Mouse (Mus musculus) MEL (cell line): ENCODE results near the gene Samhd1. TPM values are rescaled to one million over a fixed set of nuclear protein-coding genes. Genes with fewer than 3 reads are reported as not detected.

Experiments used
- DNase-seq: peaks from one replicate; pipeline ENCODE4 v3.0.0; 2011; ENCODE audit warnings: low read depth, low spot score
- H3K27ac ChIP-seq: 2 replicates; pipeline ENCODE4 v1.5.1; 2012; ENCODE audit warnings: low read depth, mild to moderate bottlenecking, control low read depth, low read length, moderate library complexity; ENCODE audit not compliant: control insufficient read depth
- H3K27me3 ChIP-seq, 2 experiments: fragments of 150-350 bp in 1 of 2; sonication (generic) in 1 of 2; 2 replicates each; pipeline ENCODE4 v1.6.1; 2012; ENCODE audit warnings: low read length in 2 of 2, mild to moderate bottlenecking in 2 of 2, improper control_type of control experiment in 1 of 2, moderate library complexity in 1 of 2; ENCODE audit not compliant: insufficient read depth in 2 of 2, control insufficient read depth in 1 of 2
- H3K36me3 ChIP-seq, 2 experiments: 2 replicates each; pipeline ENCODE4 v1.6.1; 2012 to 2014; ENCODE audit warnings: low read length in 2 of 2, improper control_type of control experiment in 1 of 2, inconsistent platforms in 1 of 2, mild to moderate bottlenecking in 1 of 2; ENCODE audit not compliant: insufficient read depth in 2 of 2, control insufficient read depth in 1 of 2
- H3K4me1 ChIP-seq, 2 experiments: fragments of 150-350 bp in 1 of 2; sonication (generic) in 1 of 2; 2 replicates each; pipeline ENCODE4 v1.6.1; 2012; ENCODE audit warnings: low read length in 2 of 2, improper control_type of control experiment in 1 of 2, mild to moderate bottlenecking in 1 of 2; ENCODE audit not compliant: insufficient read depth in 2 of 2, control insufficient read depth in 1 of 2
- H3K4me3 ChIP-seq, 2 experiments: fragments of 150-350 bp in 1 of 2; sonication (generic) in 1 of 2; 2 replicates each; pipeline ENCODE4 v1.5.1; 2012; ENCODE audit warnings: low read depth in 2 of 2, low read length in 2 of 2, mild to moderate bottlenecking in 2 of 2, moderate library complexity in 2 of 2, control low read depth in 1 of 2, improper control_type of control experiment in 1 of 2; ENCODE audit not compliant: control insufficient read depth in 1 of 2, insufficient read depth in 1 of 2
- H3K79me2 ChIP-seq: 2 replicates; pipeline ENCODE4 v1.6.1; 2012; ENCODE audit warnings: mild to moderate bottlenecking, low read length, moderate library complexity; ENCODE audit not compliant: control insufficient read depth, poor library complexity, insufficient read depth
- H3K9ac ChIP-seq: 2 replicates; pipeline ENCODE4 v1.6.1; 2012; ENCODE audit warnings: low read depth, mild to moderate bottlenecking, control low read depth, low read length, moderate library complexity; ENCODE audit not compliant: control insufficient read depth, poor library complexity, severe bottlenecking
- H3K9me3 ChIP-seq: fragments of 150-350 bp; sonication (generic); replicated peaks from 2 replicates; pipeline ENCODE4 v1.6.1; 2012; ENCODE audit warnings: mild to moderate bottlenecking, low read length, improper control_type of control experiment, moderate library complexity; ENCODE audit not compliant: insufficient read depth
- BHLHE40 ChIP-seq: IDR thresholded peaks from 2 replicates; pipeline ENCODE4 v1.6.1; 2012; ENCODE audit warnings: low read depth, mild to moderate bottlenecking, inconsistent platforms, low read length, improper control_type of control experiment, borderline replicate concordance
- CHD2 ChIP-seq: IDR thresholded peaks from 2 replicates; pipeline ENCODE4 v1.6.1; 2011; ENCODE audit warnings: low read length, improper control_type of control experiment
- CTCF ChIP-seq, 3 experiments: IDR thresholded peaks in 2 of 3; conservative IDR thresholded peaks in 1 of 3; 2 replicates each; pipeline ENCODE4 v1.5.1; 2011 to 2012; ENCODE audit warnings: low read length in 3 of 3, low read depth in 2 of 3, mild to moderate bottlenecking in 2 of 3, improper control_type of control experiment in 1 of 3, inconsistent platforms in 1 of 3, mixed read lengths in 1 of 3, moderate library complexity in 1 of 3; ENCODE audit not compliant: control insufficient read depth in 1 of 3, insufficient read depth in 1 of 3, poor library complexity in 1 of 3, severe bottlenecking in 1 of 3
- E2F4 ChIP-seq: IDR thresholded peaks from 2 replicates; pipeline ENCODE4 v1.6.1; 2011; ENCODE audit warnings: low read depth, low read length, improper control_type of control experiment, borderline replicate concordance
- EP300 ChIP-seq, 2 experiments: IDR thresholded peaks; 2 replicates each; pipeline ENCODE4 v1.6.1; 2011; ENCODE audit warnings: improper control_type of control experiment in 2 of 2, low read length in 2 of 2, low read depth in 1 of 2, mild to moderate bottlenecking in 1 of 2
- ETS1 ChIP-seq: IDR thresholded peaks from 2 replicates; pipeline ENCODE4 v1.6.1; 2012; ENCODE audit warnings: low read depth, mild to moderate bottlenecking, inconsistent platforms, low read length, improper control_type of control experiment, moderate library complexity
- GABPA ChIP-seq: IDR thresholded peaks from 2 replicates; pipeline ENCODE4 v1.6.1; 2012; ENCODE audit warnings: low read depth, mild to moderate bottlenecking, inconsistent platforms, low read length, improper control_type of control experiment, moderate library complexity
- GATA1 ChIP-seq: IDR thresholded peaks from 2 replicates; pipeline ENCODE4 v1.6.1; 2011; ENCODE audit warnings: low read depth, low read length, improper control_type of control experiment
- HCFC1 ChIP-seq: IDR thresholded peaks from 2 replicates; pipeline ENCODE4 v1.6.1; 2012; ENCODE audit warnings: low read depth, mild to moderate bottlenecking, inconsistent platforms, low read length, improper control_type of control experiment, moderate library complexity
- JUND ChIP-seq: IDR thresholded peaks from 2 replicates; pipeline ENCODE4 v1.6.1; 2011; ENCODE audit warnings: low read depth, mild to moderate bottlenecking, improper control_type of control experiment, low read length
- MAFK ChIP-seq: IDR thresholded peaks from 2 replicates; pipeline ENCODE4 v1.6.1; 2011; ENCODE audit warnings: low read depth, mild to moderate bottlenecking, low read length, improper control_type of control experiment, borderline replicate concordance
- MAX ChIP-seq: IDR thresholded peaks from 2 replicates; pipeline ENCODE4 v1.6.1; 2011; ENCODE audit warnings: low read length, improper control_type of control experiment
- MAZ ChIP-seq: IDR thresholded peaks from 2 replicates; pipeline ENCODE4 v1.6.1; 2012; ENCODE audit warnings: low read depth, mild to moderate bottlenecking, inconsistent platforms, low read length, improper control_type of control experiment
- MYC ChIP-seq: IDR thresholded peaks from 2 replicates; pipeline ENCODE4 v1.6.1; 2011; ENCODE audit warnings: low read depth, mild to moderate bottlenecking, low read length, improper control_type of control experiment, moderate library complexity
- NRF1 ChIP-seq: IDR thresholded peaks from 2 replicates; pipeline ENCODE4 v1.6.1; 2014; ENCODE audit warnings: low read depth, mild to moderate bottlenecking, inconsistent platforms, low read length, improper control_type of control experiment, moderate library complexity; ENCODE audit not compliant: poor library complexity, insufficient read depth, severe bottlenecking
- POLR2AphosphoS2 ChIP-seq: IDR thresholded peaks from 2 replicates; pipeline ENCODE4 v1.6.1; 2011; ENCODE audit warnings: low read length, improper control_type of control experiment
- POLR2AphosphoS5 ChIP-seq: IDR thresholded peaks from 2 replicates; pipeline ENCODE4 v1.6.1; 2012; ENCODE audit warnings: low read depth, borderline replicate concordance, mild to moderate bottlenecking, inconsistent platforms, low read length, moderate library complexity, mixed read lengths
- RAD21 ChIP-seq: IDR thresholded peaks from 2 replicates; pipeline ENCODE4 v1.6.1; 2011; ENCODE audit warnings: mild to moderate bottlenecking, low read depth, low read length, improper control_type of control experiment
- SIN3A ChIP-seq: IDR thresholded peaks from 2 replicates; pipeline ENCODE4 v1.6.1; 2012; ENCODE audit warnings: low read length, improper control_type of control experiment, inconsistent platforms
- TAL1 ChIP-seq: IDR thresholded peaks from 2 replicates; pipeline ENCODE4 v1.6.1; 2012; ENCODE audit warnings: mild to moderate bottlenecking, inconsistent platforms, low read length, moderate library complexity, mixed read lengths
- TBP ChIP-seq: IDR thresholded peaks from 2 replicates; pipeline ENCODE4 v1.8.0; 2011; ENCODE audit warnings: low read depth, low read length, improper control_type of control experiment
- TCF12 ChIP-seq: IDR thresholded peaks from 2 replicates; pipeline ENCODE4 v1.6.1; 2014; ENCODE audit warnings: low read depth, mild to moderate bottlenecking, inconsistent platforms, low read length, improper control_type of control experiment, moderate library complexity
- USF2 ChIP-seq, 2 experiments: IDR thresholded peaks; 2 replicates each; pipeline ENCODE4 v1.6.1; 2011 to 2012; ENCODE audit warnings: improper control_type of control experiment in 2 of 2, low read length in 2 of 2, borderline replicate concordance in 1 of 2, inconsistent platforms in 1 of 2, low read depth in 1 of 2, mild to moderate bottlenecking in 1 of 2; ENCODE audit not compliant: insufficient read depth in 1 of 2
- ZC3H11A ChIP-seq: IDR thresholded peaks from 2 replicates; pipeline ENCODE4 v1.6.1; 2012; ENCODE audit warnings: low read depth, mild to moderate bottlenecking, inconsistent platforms, low read length, improper control_type of control experiment
- ZMIZ1 ChIP-seq: IDR thresholded peaks from 2 replicates; pipeline ENCODE4 v1.6.1; 2012; ENCODE audit warnings: low read depth, mild to moderate bottlenecking, inconsistent platforms, low read length, improper control_type of control experiment, moderate library complexity
- ZNF384 ChIP-seq: IDR thresholded peaks from 2 replicates; pipeline ENCODE4 v1.6.1; 2012; ENCODE audit warnings: low read depth, mild to moderate bottlenecking, inconsistent platforms, low read length, improper control_type of control experiment
- polyA plus RNA-seq, 2 experiments: library from polyadenylated mRNA; stranded (reverse) in 1 of 2; unstranded in 1 of 2; fragments of >175 nt in 1 of 2; fragments of >200 nt in 1 of 2; gene quantifications; 2 replicates each; pipeline versions ENCODE4 v1.2.1 to v1.2.4; 2012; ENCODE audit warnings: low replicate concordance in 2 of 2, low read depth in 1 of 2; ENCODE audit not compliant: insufficient read length in 2 of 2, insufficient read depth in 1 of 2, missing spikeins in 1 of 2
- total RNA-seq: library from RNA; depleted of rRNA; stranded (reverse); fragments of 300-350 nt; gene quantifications from 2 replicates; pipeline ENCODE4 v1.2.3, GENCODE M21; 2012

The Samhd1 gene
- total and polyA plus RNA-seq, 3 experiments: 15.7 to 76.8 (median 50.5) TPM

GRCm38 (mm10) chr2:157070365-157070764 is 64.7 kb downstream of the Samhd1 start:
- TF ChIP-seq POLR2AphosphoS5: no peak
- no peak for TF ChIP-seq MAX
- TF ChIP-seq MAZ: no peak
- no peak for TF ChIP-seq ZMIZ1
- TF ChIP-seq EP300 (IDR thresholded peaks at IDR 0.05; ENCODE audit: low read depth in 1 of 2, low read length in 2 of 2): no peak
- TF ChIP-seq GATA1: no peak
- TF ChIP-seq ZC3H11A: no peak
- TF ChIP-seq MYC: no peak
- TF ChIP-seq TBP: no peak
- TF ChIP-seq ETS1: no peak
- no peak for TF ChIP-seq GABPA
- TF ChIP-seq HCFC1: no peak
- no peak for TF ChIP-seq E2F4
- TF ChIP-seq CHD2: no peak
- no peak for TF ChIP-seq CTCF (IDR thresholded peaks at IDR 0.05 in 2 of 3, conservative IDR thresholded peaks at IDR 0.05 in 1 of 3; ENCODE audit: control insufficient read depth in 1 of 3, insufficient read depth in 1 of 3, low read depth in 2 of 3, low read length in 3 of 3, poor library complexity in 1 of 3, severe bottlenecking in 1 of 3)
- TF ChIP-seq RAD21: no peak
- no peak for TF ChIP-seq BHLHE40
- no peak for TF ChIP-seq NRF1
- Histone ChIP-seq H3K27ac (no peak overlapping the region), H3K4me1 (no peaks in the 10 kb centered on the region), H3K4me3 (no peak overlapping the region), H3K9me3 (no peaks in the 10 kb centered on the region), H3K27me3 (peaks cover 0 to 2% of the 10 kb centered on the region in 2 experiments; a peak in 2 of 4 replicates), H3K36me3 (no peaks in the 10 kb centered on the region), H3K9ac (no peak overlapping the region), H3K79me2 (no peaks in the 10 kb centered on the region)
- no peak for DNase-seq

GRCm38 (mm10) chr2:157069755-157070315 is 65.2 kb downstream of the Samhd1 start:
- H3K36me3 ChIP-seq: no peaks in the 10 kb centered on the region
- no peaks in the 10 kb centered on the region for H3K9me3 ChIP-seq
- TF ChIP-seq TCF12: no peak
- TF ChIP-seq JUND: no peak
- no peak for TF ChIP-seq ZNF384
- TF ChIP-seq GATA1: no peak
- no peak for TF ChIP-seq GABPA
- TF ChIP-seq SIN3A: no peak
- TF ChIP-seq TAL1: no peak
- TF ChIP-seq POLR2AphosphoS2: no peak
- TF ChIP-seq TBP: no peak
- no peak for TF ChIP-seq RAD21
- no peak for TF ChIP-seq MAFK
- TF ChIP-seq USF2 (IDR thresholded peaks at IDR 0.05; ENCODE audit: borderline replicate concordance in 1 of 2, insufficient read depth in 1 of 2, low read depth in 1 of 2, low read length in 2 of 2): no peak
- peaks cover 0 to 3% of the 10 kb centered on the region in 2 experiments; a peak in 3 of 4 replicates for H3K27me3 ChIP-seq
- no peaks in the 10 kb centered on the region for H3K79me2 ChIP-seq
- H3K4me1 ChIP-seq: no peaks in the 10 kb centered on the region
- H3K9ac ChIP-seq: no peak overlapping the region
- no peak overlapping the region for H3K27ac ChIP-seq
- no peak overlapping the region for H3K4me3 ChIP-seq
- no peak for DNase-seq
